Mouse (Mus musculus) CH12.LX (cell line): ENCODE data around the gene Neurl1a.

ENCODE experiments used
- CHD1 ChIP-seq: IDR thresholded peaks from 2 replicates; pipeline ENCODE4 v1.6.1; 2012; ENCODE audit warnings: low read depth, low read length, improper control_type of control experiment, inconsistent platforms
- CHD2 ChIP-seq: IDR thresholded peaks from 2 replicates; pipeline ENCODE4 v1.6.1; 2011; ENCODE audit warnings: low read length, improper control_type of control experiment
- CTCF ChIP-seq, 2 experiments: IDR thresholded peaks in 1 of 2; conservative IDR thresholded peaks in 1 of 2; 2 replicates each; pipeline ENCODE4 v1.5.1; 2011 to 2012; ENCODE audit warnings: low read depth in 2 of 2, low read length in 2 of 2, improper control_type of control experiment in 1 of 2, inconsistent platforms in 1 of 2, mild to moderate bottlenecking in 1 of 2, moderate library complexity in 1 of 2
- EP300 ChIP-seq: IDR thresholded peaks from 2 replicates; pipeline ENCODE4 v1.6.1; 2011; ENCODE audit warnings: low read length, improper control_type of control experiment
- POLR2A ChIP-seq: IDR thresholded peaks from 2 replicates; pipeline ENCODE4 v1.6.1; 2011; ENCODE audit warnings: low read depth, mild to moderate bottlenecking, improper control_type of control experiment, low read length
- SMC3 ChIP-seq: IDR thresholded peaks from 2 replicates; pipeline ENCODE4 v1.6.1; 2011; ENCODE audit warnings: low read depth, low read length, improper control_type of control experiment
- UBTF ChIP-seq: IDR thresholded peaks from 2 replicates; pipeline ENCODE4 v1.6.1; 2012; ENCODE audit warnings: low read depth, mild to moderate bottlenecking, inconsistent platforms, low read length, improper control_type of control experiment, moderate library complexity
- ZC3H11A ChIP-seq: IDR thresholded peaks from 2 replicates; pipeline ENCODE4 v1.6.1; 2012; ENCODE audit warnings: low read depth, mild to moderate bottlenecking, inconsistent platforms, low read length, improper control_type of control experiment

DNA sequence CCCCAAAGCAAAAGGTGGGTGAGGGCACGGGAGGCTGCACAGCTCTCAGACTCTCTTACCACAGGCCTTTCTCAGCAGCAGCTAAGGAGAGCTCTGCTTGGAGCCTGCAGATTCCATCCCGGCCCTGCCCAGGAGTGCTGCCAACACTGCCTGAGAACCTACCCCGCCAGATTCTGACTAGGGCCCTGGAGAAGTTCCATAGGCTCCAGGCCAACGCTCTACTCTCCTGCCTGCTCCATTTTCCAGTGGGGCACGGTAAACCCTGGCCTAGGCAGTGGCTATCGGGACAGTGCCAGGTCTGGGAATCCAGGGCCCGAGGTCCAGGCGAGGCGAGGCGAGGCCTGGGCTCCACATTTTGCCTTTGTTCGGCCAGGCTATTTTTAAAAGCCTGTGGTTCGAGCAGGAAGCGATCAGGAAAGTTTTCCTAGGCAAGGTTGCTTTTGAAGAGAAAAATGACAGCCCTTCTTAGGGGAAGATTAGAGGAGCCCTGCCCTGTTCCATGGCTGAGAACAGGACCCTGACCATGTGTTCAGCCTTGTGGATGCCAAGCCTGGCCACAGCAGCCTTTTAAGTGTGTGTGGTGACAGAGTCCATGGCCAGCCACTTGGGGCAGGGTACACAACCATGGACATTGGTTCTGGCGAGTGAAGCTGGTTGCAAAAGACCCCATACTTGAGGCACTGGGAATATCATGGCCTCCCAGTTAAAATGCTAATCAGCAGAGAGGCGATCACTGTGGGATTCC, 101.3 kb downstream of the Neurl1a start:
- TF ChIP-seq POLR2A (no peak), UBTF (no peak), CHD2 (no peak), CTCF (conservative IDR thresholded peaks at IDR 0.05 in 1 of 2, IDR thresholded peaks at IDR 0.05 in 1 of 2; ENCODE audit: low read depth in 2 of 2, low read length in 2 of 2) (no peak), ZC3H11A (no peak), SMC3 (no peak), EP300 (no peak), CHD1 (no peak)
